Mouse (Mus musculus) forebrain, embryonic 15.5 days (tissue): ENCODE measurements around the gene Rhoa. TPM values are rescaled to one million over a fixed set of nuclear protein-coding genes. Genes with fewer than 3 reads are reported as not detected.

Experiments
- ATAC-seq: fragments of 200-750 bp; cut with Nextera tagmentation; replicated peaks from 2 replicates; pipeline ENCODE4 v1.8.0; 2017; ENCODE audit warnings: mild to moderate bottlenecking, moderate TSS enrichment, moderate library complexity
- H3K27ac ChIP-seq: fragments of 300-500 bp; sonication (generic); replicated peaks from 2 replicates; pipeline ENCODE4 v1.5.1; 2015; ENCODE audit warnings: mild to moderate bottlenecking, inconsistent platforms
- H3K27me3 ChIP-seq: fragments of 300-500 bp; sonication (generic); 2 replicates; pipeline ENCODE4 v1.6.1; 2015; ENCODE audit warnings: inconsistent platforms
- H3K36me3 ChIP-seq: fragments of 300-500 bp; sonication (generic); 2 replicates; pipeline ENCODE4 v1.6.1; 2015; ENCODE audit warnings: mild to moderate bottlenecking, inconsistent platforms
- H3K4me1 ChIP-seq: fragments of 300-500 bp; sonication (generic); 2 replicates; pipeline ENCODE4 v1.6.1; 2015; ENCODE audit warnings: inconsistent platforms
- H3K4me2 ChIP-seq: fragments of 300-500 bp; sonication (generic); replicated peaks from 2 replicates; pipeline ENCODE4 v1.6.1; 2015; ENCODE audit warnings: mild to moderate bottlenecking, inconsistent platforms
- H3K4me3 ChIP-seq: fragments of 300-500 bp; sonication (generic); 2 replicates; pipeline ENCODE4 v1.5.1; 2015; ENCODE audit warnings: mild to moderate bottlenecking, inconsistent platforms
- H3K9ac ChIP-seq: fragments of 300-500 bp; sonication (generic); replicated peaks from 2 replicates; pipeline ENCODE4 v1.6.1; 2015; ENCODE audit warnings: mild to moderate bottlenecking, inconsistent platforms
- H3K9me3 ChIP-seq: fragments of 300-500 bp; sonication (generic); 2 replicates; pipeline ENCODE4 v1.6.1; 2016; ENCODE audit warnings: inconsistent platforms
- WGBS: fragments of 180-500 bp; shearing (Covaris S2); methylation state at CpG from one replicate; pipeline ENCODE4 v1.1.7; 2015; ENCODE audit warnings: mixed read lengths; 5-methylcytosine and 5-hydroxymethylcytosine counted together
- polyA plus RNA-seq: library from polyadenylated mRNA; unstranded; fragments of >200 nt; fragmentation: Nextera tagmentation; extraction: Ambion mirVana; gene quantifications from 2 replicates; pipeline ENCODE4 v1.2.1, GENCODE M21; 2015

Rhoa gene
- polyA plus RNA-seq, 1 experiment from 2014 or later: 306 TPM

DNA sequence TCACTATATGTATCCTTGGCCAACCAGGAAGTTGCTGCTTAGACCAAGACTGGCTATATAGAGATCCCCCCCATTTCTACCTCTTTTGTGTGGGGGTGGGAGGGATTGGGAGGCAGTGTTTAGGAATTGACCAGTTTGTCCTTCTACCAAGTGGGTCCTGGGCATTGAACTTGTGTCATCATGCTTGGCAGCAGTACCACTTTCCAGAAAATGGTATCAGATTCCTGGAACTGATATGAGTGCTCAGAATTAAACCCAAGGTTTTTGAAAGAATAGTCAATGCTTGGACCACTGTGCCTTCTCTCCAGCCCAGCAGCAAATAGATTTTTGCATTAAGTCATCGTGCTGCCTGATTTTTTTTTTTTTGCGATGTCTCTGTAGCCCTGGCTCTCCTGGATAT is 19.9 kb downstream of the Rhoa start:
- H3K27me3 ChIP-seq: no peaks in the 10 kb centered on the region
- H3K36me3 ChIP-seq: peaks cover 30% of the 10 kb centered on the region
- no peak overlapping the region for H3K27ac ChIP-seq
- H3K4me2 ChIP-seq: no peak overlapping the region
- 100% methylated on average over 2 of the region's 2 CpGs for WGBS
- H3K4me3 ChIP-seq: no peak overlapping the region
- no peak overlapping the region for H3K9ac ChIP-seq
- H3K9me3 ChIP-seq: no peaks in the 10 kb centered on the region
- ATAC-seq: no peak
- H3K4me1 ChIP-seq: 0 out of 2 replicates have a peak, but pooled peaks cover 7% of the 10 kb centered on the region

DNA sequence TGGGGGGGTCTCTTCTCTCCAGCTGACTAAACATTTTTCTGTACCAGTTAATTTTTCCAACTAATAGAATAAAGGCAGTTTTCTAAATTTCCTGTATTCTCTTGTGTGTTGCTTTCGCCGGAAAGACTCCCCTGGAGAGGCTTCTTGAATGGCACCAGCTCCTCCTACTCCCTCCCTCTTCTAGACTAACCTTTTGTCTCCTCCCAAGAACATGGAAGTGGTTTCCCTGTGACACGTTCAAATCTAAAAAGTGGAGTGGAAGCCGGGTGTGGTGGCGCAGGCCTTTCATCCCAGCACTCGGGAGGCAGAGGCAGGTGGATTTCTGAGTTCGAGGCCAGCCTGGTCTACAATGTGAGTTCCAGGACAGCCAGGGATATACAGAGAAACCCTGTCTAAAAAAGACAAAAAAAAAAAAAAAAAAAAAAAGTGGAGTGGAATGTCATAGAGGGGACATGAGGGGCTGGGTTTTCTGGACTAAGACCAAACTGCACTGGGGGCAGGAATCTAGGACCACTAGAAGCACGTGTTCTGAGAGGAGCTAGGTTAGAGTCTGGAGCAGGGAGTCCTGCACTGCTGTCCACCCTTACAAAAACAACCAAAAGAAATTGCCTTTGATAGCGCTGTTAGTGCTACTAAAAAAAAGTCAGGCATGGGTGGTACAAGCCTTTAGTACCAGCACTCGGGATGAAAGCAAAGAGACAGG is 32.1 kb downstream of the Rhoa start:
- Histone ChIP-seq H3K9ac (no peak overlapping the region), H3K27ac (peak overlapping the region; percentile 94), H3K4me1 (peaks cover 23% of the 10 kb centered on the region), H3K36me3 (peaks cover 29% of the 10 kb centered on the region), H3K9me3 (no peaks in the 10 kb centered on the region), H3K4me2 (no peak overlapping the region), H3K27me3 (no peaks in the 10 kb centered on the region), H3K4me3 (peak overlapping the region; percentile 58; the same call in 1 of the 2 replicates)
- WGBS: 68% methylated on average over 10 of the region's 10 CpGs
- ATAC-seq: no peak

DNA sequence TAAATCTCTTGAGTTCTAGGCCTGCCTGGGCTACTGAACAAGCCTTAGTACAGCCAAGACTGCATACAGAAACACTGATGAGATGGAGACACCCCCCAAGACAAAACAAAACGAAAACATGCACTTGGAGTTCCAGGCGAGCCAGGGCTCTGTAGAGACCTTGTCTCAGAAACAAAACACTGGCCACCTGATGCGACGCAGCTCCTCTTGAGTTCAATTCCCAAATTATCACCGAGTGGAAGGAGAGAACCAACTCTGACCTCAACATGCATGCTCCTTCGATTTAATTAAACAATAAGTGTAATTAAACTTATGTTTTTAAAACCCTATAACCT is 32.6 kb downstream of the Rhoa start:
- Histone ChIP-seq H3K36me3 (peaks cover 26% of the 10 kb centered on the region), H3K9me3 (no peaks in the 10 kb centered on the region), H3K27ac (peak overlapping the region; percentile 94), H3K27me3 (no peaks in the 10 kb centered on the region), H3K4me3 (peak overlapping the region; percentile 58), H3K4me2 (peak overlapping the region; percentile 63), H3K4me1 (peaks cover 23% of the 10 kb centered on the region), H3K9ac (peak overlapping the region; percentile 70)
- ATAC-seq: no peak
- WGBS: 17% methylated on average over 6 of the region's 6 CpGs

DNA sequence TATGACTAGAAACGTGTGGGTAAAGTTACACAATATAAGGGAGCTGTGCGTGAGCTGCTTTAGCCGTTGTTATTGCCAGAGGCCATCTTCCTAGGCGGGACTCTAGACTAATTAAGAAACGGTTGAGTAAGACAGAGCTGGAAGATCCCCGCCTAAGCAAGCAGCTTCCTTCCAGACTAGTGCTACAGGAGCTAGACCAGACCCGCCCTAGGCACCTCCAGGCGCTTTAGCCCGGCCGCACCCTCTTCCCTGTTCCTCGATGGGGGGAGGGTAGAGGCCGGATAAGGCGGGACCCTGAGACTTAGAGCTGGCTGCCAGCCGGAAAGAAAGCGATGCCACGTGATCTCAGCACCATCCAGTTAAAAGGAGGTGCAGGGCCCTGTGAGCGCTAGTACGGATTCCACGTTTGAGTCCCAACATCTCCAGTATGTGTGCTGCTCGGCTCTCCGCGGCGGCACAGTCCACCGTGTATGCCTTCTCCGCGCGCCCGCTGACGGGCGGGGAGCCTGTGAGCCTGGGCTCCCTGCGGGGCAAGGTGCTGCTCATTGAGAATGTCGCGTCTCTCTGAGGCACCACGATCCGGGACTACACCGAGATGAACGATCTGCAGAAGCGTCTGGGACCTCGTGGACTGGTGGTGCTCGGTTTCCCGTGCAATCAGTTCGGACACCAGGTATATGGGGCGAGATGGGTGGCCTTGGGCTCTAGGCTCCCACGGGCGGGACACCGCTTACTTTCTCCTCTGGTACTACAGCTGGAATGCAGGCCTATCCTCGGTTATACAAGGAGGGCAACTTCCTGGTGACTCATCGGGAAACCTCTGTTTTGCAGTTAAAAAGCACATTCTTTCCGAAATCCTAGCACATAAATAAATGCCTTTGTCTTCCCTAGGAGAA is 33.2 kb downstream of the Rhoa start, which contains the start of gene Gpx1:
Gene Gpx1 (plus strand): TSS at position 18 of the 896 bp plus-strand sequence.
- H3K27ac ChIP-seq: peak within 1 kb of the TSS; percentile 94
- peaks cover 23% of the 10 kb centered on the region for H3K4me1 ChIP-seq
- peak; percentile 97 for ATAC-seq
- no peaks in the 10 kb centered on the region for H3K27me3 ChIP-seq
- WGBS: under 1% methylated on average over 49 of the region's 49 CpGs
- H3K9ac ChIP-seq: peak within 1 kb of the TSS; percentile 70
- peak within 1 kb of the TSS; percentile 58 for H3K4me3 ChIP-seq
- H3K9me3 ChIP-seq: no peaks in the 10 kb centered on the region
- H3K4me2 ChIP-seq: peak within 1 kb of the TSS; percentile 63
- H3K36me3 ChIP-seq: peaks cover 20% of the 10 kb centered on the region

DNA sequence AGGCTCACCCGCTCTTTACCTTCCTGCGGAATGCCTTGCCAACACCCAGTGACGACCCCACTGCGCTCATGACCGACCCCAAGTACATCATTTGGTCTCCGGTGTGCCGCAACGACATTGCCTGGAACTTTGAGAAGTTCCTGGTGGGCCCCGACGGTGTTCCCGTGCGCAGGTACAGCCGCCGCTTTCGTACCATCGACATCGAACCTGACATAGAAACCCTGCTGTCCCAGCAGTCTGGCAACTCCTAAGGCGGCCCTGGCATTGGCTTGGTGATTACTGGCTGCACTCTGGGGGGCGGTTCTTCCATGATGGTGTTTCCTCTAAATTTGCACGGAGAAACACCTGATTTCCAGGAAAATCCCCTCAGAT is 33.9 kb downstream of the Rhoa start:
- WGBS: 13% methylated on average over 20 of the region's 20 CpGs
- no peak for ATAC-seq

DNA sequence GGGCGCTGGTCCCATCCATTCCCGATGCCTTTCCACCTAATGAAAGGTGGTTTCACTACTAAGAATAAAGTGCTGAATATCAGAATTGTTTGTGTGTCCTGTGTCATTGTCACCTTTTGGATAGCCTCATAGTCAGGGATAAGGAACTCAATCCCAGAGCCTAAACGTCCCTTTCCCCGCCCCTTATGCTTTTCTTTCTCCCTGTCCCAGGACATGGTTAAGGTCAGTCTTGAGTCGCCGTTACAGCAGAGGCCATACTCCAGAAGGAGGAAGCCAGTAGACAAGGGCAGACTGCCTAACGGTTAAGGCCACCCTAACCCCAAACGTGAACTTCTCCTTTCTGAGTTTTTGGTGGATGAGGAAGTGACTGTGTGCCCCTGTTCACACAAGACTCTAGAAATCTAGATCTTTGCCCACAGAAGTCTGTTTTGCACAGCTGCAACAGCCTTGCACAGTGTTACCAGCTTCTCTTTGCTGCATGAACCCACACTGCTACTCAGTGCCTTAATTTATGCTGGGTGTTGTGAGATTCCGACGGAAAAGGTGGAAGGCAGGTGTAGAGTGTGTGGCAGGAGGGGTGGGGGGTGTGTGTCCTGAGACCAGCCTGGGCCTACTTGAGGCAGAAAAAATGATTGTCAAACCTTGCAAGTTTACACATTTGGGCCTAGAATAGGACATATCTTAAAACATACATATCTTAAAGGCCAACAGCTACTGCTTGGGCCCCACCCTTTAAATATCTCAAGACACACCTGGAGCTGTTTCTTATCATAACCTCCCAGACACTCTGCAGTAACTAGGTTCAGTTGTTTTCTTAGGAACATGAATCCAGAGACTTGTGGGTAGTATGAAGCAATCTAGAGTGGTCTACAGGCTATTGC is 34.6 kb downstream of the Rhoa start:
- ATAC-seq: no peak
- peak overlapping the region; percentile 58 for H3K4me3 ChIP-seq
- no peaks in the 10 kb centered on the region for H3K9me3 ChIP-seq
- no peaks in the 10 kb centered on the region for H3K27me3 ChIP-seq
- peak overlapping the region; percentile 70 for H3K9ac ChIP-seq
- H3K4me1 ChIP-seq: peaks cover 23% of the 10 kb centered on the region
- peak overlapping the region; percentile 63 for H3K4me2 ChIP-seq
- H3K36me3 ChIP-seq: peaks cover 7% of the 10 kb centered on the region; the same call in 1 of the 2 replicates
- no peak overlapping the region for H3K27ac ChIP-seq
- 68% methylated on average over 10 of the region's 10 CpGs for WGBS

More for the DNA sequence above, 33.9 kb downstream of the Rhoa start:
- Histone ChIP-seq H3K27ac (peak overlapping the region; percentile 94), H3K4me2 (peak overlapping the region; percentile 63), H3K4me3 (peak overlapping the region; percentile 58), H3K9ac (peak overlapping the region; percentile 70), H3K9me3 (no peaks in the 10 kb centered on the region), H3K36me3 (peaks cover 13% of the 10 kb centered on the region), H3K4me1 (peaks cover 23% of the 10 kb centered on the region), H3K27me3 (no peaks in the 10 kb centered on the region)

DNA sequence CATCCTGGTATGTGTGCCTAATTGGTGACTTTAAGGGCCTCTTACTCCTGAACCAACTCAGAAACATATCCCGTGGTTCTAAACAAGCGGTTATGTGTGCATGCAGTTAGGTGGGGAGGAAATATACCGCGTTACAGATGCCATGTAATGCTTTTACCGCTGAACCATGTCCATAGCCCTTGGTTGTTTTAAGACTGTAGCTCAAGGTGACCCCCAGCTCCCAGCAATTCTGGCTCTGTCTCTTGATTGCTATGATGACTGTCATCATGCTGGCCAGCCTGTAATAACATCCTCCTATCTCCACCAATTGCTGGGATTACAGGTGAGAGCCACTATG is 35.2 kb downstream of the Rhoa start:
- Histone ChIP-seq H3K4me1 (peaks cover 25% of the 10 kb centered on the region), H3K27ac (no peak overlapping the region), H3K36me3 (peaks cover 6% of the 10 kb centered on the region; the same call in 1 of the 2 replicates), H3K4me2 (no peak overlapping the region), H3K27me3 (no peaks in the 10 kb centered on the region), H3K4me3 (no peak overlapping the region), H3K9ac (no peak overlapping the region), H3K9me3 (no peaks in the 10 kb centered on the region)
- no peak for ATAC-seq
- WGBS: 90% methylated on average over 5 of the region's 5 CpGs

DNA sequence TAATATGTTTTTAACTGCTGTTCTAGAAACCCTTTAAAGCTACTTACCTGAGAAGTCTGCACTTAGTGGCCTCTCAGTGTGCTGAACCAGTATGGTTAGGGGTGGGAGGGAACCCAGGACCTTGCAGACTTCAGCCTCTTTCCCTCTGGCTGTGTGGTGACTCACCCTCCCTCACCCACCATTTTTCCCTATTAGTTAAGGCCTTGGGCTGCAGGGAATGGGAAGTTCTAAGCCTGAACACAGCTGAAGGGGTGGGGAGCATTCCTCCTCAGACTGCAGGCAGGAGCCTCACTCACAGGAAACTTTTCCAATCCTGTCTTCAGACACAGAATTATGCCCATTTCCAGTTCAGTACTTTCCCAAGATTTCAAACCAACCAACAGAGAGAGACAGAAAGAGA is 35.9 kb downstream of the Rhoa start:
- ATAC-seq: no peak

DNA sequence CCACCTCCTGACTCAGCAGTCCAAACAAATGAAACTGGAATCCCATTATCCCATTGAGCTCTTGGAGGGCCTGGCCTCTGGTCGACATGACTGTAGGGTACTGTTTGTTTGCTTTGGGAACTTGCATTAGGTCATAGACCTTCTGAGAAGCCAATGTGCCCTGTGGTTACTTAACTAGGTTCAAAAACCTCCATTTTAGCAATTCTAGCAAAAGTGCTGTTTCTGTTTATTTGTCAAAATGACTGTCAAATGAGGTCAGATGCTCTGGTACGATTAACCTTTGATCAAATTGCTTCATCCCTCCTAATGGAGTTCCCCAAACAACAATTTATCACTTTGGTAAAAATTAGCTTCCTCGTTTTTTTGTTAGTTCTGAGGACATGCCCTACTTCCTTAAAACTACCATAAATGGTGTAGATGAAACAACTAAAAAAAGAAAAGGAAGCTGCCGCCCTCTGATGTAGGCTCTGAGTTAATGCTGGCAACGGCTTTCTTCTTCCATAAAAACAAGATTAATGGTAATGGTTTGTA is 36.4 kb downstream of the Rhoa start:
- Histone ChIP-seq H3K4me2 (no peak overlapping the region), H3K36me3 (peaks cover 4% of the 10 kb centered on the region; the same call in 1 of the 2 replicates), H3K4me3 (no peak overlapping the region), H3K4me1 (peaks cover 30% of the 10 kb centered on the region), H3K9me3 (no peaks in the 10 kb centered on the region), H3K27ac (no peak overlapping the region), H3K9ac (no peak overlapping the region), H3K27me3 (no peaks in the 10 kb centered on the region)
- 62% methylated on average over 5 of the region's 5 CpGs for WGBS
- ATAC-seq: no peak

More for the DNA sequence above, 35.9 kb downstream of the Rhoa start:
- H3K27me3 ChIP-seq: no peaks in the 10 kb centered on the region
- no peak overlapping the region for H3K9ac ChIP-seq
- no peak overlapping the region for H3K4me2 ChIP-seq
- H3K27ac ChIP-seq: no peak overlapping the region
- peaks cover 29% of the 10 kb centered on the region for H3K4me1 ChIP-seq
- peaks cover 4% of the 10 kb centered on the region; the same call in 1 of the 2 replicates for H3K36me3 ChIP-seq
- H3K4me3 ChIP-seq: no peak overlapping the region
- H3K9me3 ChIP-seq: no peaks in the 10 kb centered on the region

DNA sequence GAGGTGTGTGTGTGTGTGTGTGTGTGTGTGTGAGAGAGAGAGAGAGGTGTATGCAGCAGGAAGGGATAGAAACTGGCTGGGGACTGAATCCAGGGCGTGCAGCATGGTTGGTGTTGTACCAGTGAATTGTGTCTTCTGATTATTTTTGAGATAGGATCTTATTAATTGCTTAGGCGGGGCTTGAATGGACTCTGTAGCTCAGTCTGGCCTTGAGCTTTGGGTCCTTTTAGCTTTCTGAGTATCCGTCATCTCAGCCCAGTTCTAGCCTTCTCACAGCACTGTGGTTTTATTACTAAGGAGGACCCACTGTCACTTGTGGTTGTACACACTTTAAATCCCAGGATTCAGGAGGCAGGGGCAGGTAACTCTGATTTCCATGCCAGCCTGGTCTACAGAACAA is 37.4 kb downstream of the Rhoa start:
- whole genome bisulfite sequencing: 91% methylated on average over 3 of the region's 3 CpGs
- no peak for ATAC-seq

DNA sequence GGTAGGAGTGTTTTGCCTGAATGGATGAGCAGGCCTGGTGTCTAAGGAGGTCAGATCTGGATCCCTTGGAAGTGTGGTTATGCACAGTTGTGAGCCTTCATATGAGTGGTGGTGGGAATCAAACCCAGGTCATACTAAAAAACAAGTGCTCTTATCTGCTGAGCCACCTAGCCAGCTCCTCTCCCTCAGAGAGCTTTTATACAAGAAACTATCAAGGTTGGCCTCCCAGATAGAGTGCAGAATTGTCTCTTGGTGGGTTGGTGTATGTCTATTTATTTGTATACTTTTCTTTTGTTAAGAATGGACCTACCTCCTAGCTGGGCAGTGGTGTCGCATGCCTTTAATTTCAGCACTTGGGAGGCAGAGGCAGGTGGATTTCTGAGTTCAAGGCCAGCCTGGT is 37.9 kb downstream of the Rhoa start:
- no peak for ATAC-seq
- WGBS: 95% methylated on average over 1 of the region's 1 CpGs
- Histone ChIP-seq H3K9ac (no peak overlapping the region), H3K27ac (no peak overlapping the region), H3K36me3 (no peaks in the 10 kb centered on the region), H3K4me3 (no peak overlapping the region), H3K9me3 (no peaks in the 10 kb centered on the region), H3K4me2 (no peak overlapping the region), H3K27me3 (no peaks in the 10 kb centered on the region), H3K4me1 (peaks cover 29% of the 10 kb centered on the region)

More for the DNA sequence above, 37.4 kb downstream of the Rhoa start:
- Histone ChIP-seq H3K36me3 (no peaks in the 10 kb centered on the region), H3K9ac (no peak overlapping the region), H3K9me3 (no peaks in the 10 kb centered on the region), H3K4me3 (no peak overlapping the region), H3K27ac (no peak overlapping the region), H3K27me3 (no peaks in the 10 kb centered on the region), H3K4me2 (no peak overlapping the region), H3K4me1 (peaks cover 29% of the 10 kb centered on the region)
